Mouse (Mus musculus): ENCODE results near the gene Foxj3.

DNA sequence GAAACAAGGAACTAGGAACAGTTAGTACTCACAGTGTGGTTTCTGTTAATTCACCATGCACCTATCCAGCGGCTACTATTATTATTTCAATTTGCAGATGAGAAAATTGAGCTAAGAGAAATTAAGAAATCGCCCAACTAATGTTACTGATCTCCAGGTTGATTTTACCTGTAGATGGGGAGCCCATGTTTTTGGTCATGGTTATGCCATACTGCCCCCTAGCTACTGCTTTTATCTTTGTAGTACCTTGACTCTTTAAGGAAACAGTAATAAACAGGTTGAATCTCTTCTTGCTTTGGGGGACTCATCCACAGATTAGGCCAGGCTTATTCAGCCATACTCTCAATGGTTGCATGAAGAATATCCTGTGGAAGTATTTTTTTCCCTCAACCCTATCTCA is 5.0 kb upstream of the Foxj3 start:
- TF ChIP-seq MAFK (IDR thresholded peaks at IDR 0.05; ENCODE audit: insufficient read depth, low read depth, low read length): no peak
- no peak for TF ChIP-seq CHD2 (IDR thresholded peaks at IDR 0.05; ENCODE audit: low read depth, low read length)
- TF ChIP-seq ZNF384 (IDR thresholded peaks at IDR 0.05; ENCODE audit: low read depth, low read length): no peak
- TF ChIP-seq ZC3H11A (IDR thresholded peaks at IDR 0.05; ENCODE audit: borderline replicate concordance, low read depth, low read length): no peak
